Mouse (Mus musculus) lung, embryonic 16.5 days (tissue): Measurements from ENCODE around the gene Cab39. TPM values are rescaled to one million over a fixed set of nuclear protein-coding genes. Genes with fewer than 3 reads are reported as not detected.
A peak's percentile ranks its signal among the peaks of the same experiment; 100 is the strongest.

ENCODE experiments used
- ATAC-seq: fragments of 200-750 bp; cut with Nextera tagmentation; 2 replicates; pipeline ENCODE4 v1.8.0; 2017; ENCODE audit warnings: low read depth, mild to moderate bottlenecking, moderate library complexity
- H3K27ac ChIP-seq: fragments of 300-500 bp; sonication (generic); 2 replicates; pipeline ENCODE4 v1.5.1; 2014; ENCODE audit warnings: mild to moderate bottlenecking, control low read depth, low read length
- H3K27me3 ChIP-seq: fragments of 300-500 bp; sonication (generic); 2 replicates; pipeline ENCODE4 v1.6.1; 2014; ENCODE audit warnings: low read depth, low read length, mixed read lengths; ENCODE audit not compliant: control insufficient read depth, insufficient read depth
- H3K36me3 ChIP-seq: fragments of 300-500 bp; sonication (generic); 2 replicates; pipeline ENCODE4 v1.6.1; 2014; ENCODE audit warnings: low read length; ENCODE audit not compliant: control insufficient read depth, insufficient read depth
- H3K4me1 ChIP-seq: fragments of 300-500 bp; sonication (generic); replicated peaks from 2 replicates; pipeline ENCODE4 v1.6.1; 2014; ENCODE audit warnings: low read length, mixed read lengths; ENCODE audit not compliant: control insufficient read depth, insufficient read depth
- H3K4me2 ChIP-seq: fragments of 300-500 bp; sonication (generic); 2 replicates; pipeline ENCODE4 v1.6.1; 2014; ENCODE audit warnings: low read depth, low read length, control low read depth
- H3K4me3 ChIP-seq: fragments of 300-500 bp; sonication (generic); 2 replicates; pipeline ENCODE4 v1.5.1; 2014; ENCODE audit warnings: mild to moderate bottlenecking, low read length, control low read depth
- H3K9ac ChIP-seq: fragments of 300-500 bp; sonication (generic); 2 replicates; pipeline ENCODE4 v1.6.1; 2014; ENCODE audit warnings: low read length, control low read depth
- H3K9me3 ChIP-seq: fragments of 300-500 bp; sonication (generic); 2 replicates; pipeline ENCODE4 v1.6.1; 2016; ENCODE audit warnings: low read length; ENCODE audit not compliant: control insufficient read depth
- WGBS: fragments of 180-500 bp; shearing (Covaris S2); extraction: QIAGEN DNeasy Blood & Tissue Kit; methylation state at CpG from one replicate; pipeline ENCODE4 v1.1.7; 2014; 5-methylcytosine and 5-hydroxymethylcytosine counted together
- microRNA-seq: library from miRNA; unstranded; fragments of <30 nt; microRNA quantifications from one replicate; pipeline ENCODE4, GENCODE M21; 2016
- polyA plus RNA-seq: library from polyadenylated mRNA; unstranded; fragments of >200 nt; fragmentation: Nextera tagmentation; extraction: Ambion mirVana; gene quantifications from 2 replicates; pipeline ENCODE4 v1.2.1, GENCODE M21; 2015

Gene Cab39
- polyA plus RNA-seq, 1 experiment from 2014 or later: 26.3 TPM

GRCm38 (mm10) chr1:85897901-85898760 lies 104.9 kb downstream of the Cab39 start:
- WGBS: 30% methylated on average over 8 of the region's 8 CpGs
- Histone ChIP-seq H3K27ac (peak overlapping the region; percentile 27; the same call in 1 of the 2 replicates), H3K9ac (0 out of 2 replicates have a peak overlapping the region, but pooled peaks have one; percentile 38), H3K4me3 (no peak overlapping the region), H3K4me1 (peaks cover 66% of the 10 kb centered on the region), H3K4me2 (no peak overlapping the region), H3K27me3 (no peaks in the 10 kb centered on the region), H3K36me3 (no peaks in the 10 kb centered on the region), H3K9me3 (no peaks in the 10 kb centered on the region)
- 0 out of 2 replicates have a peak, but pooled peaks have one; percentile 6 for ATAC-seq

DNA sequence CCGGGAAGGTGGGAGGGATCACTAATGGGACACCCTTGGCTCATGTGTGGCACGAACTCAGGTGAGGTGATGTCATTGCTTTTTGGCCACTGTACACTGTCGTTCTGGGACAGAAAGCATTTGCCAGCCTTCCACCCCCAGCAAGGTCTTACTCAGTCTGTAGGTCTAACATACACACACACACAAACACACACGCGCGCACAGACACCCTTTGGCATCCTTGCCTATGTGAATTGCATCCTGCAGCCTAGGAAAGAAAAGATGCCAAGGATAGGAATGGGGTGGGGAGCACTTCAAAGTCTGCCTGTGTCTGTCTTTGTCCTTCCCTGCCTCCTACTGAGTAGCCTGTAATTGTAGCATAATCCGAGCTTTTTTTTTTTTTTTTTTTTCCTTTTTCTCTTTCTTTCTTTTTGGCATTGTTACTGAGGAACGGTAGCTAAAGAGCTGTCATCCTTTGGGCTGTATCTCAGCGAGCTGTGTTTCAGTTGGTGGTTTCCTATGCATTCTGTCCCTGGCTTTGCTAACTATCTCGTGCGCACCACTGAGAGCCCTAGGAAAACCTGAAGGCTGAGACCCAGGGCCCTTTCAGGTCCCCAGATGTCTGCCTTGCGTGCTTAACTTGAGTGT lies 105.6 kb downstream of the Cab39 start:
- H3K27me3 ChIP-seq: no peaks in the 10 kb centered on the region
- no peaks in the 10 kb centered on the region for H3K9me3 ChIP-seq
- peaks cover 65% of the 10 kb centered on the region for H3K4me1 ChIP-seq
- H3K4me3 ChIP-seq: no peak overlapping the region
- H3K27ac ChIP-seq: peak overlapping the region; percentile 27; the same call in 1 of the 2 replicates
- WGBS: 53% methylated on average over 12 of the region's 12 CpGs
- H3K36me3 ChIP-seq: peaks cover 1% of the 10 kb centered on the region; the same call in 1 of the 2 replicates
- 0 out of 2 replicates have a peak overlapping the region, but pooled peaks have one; percentile 38 for H3K9ac ChIP-seq
- no peak for ATAC-seq
- no peak overlapping the region for H3K4me2 ChIP-seq

DNA sequence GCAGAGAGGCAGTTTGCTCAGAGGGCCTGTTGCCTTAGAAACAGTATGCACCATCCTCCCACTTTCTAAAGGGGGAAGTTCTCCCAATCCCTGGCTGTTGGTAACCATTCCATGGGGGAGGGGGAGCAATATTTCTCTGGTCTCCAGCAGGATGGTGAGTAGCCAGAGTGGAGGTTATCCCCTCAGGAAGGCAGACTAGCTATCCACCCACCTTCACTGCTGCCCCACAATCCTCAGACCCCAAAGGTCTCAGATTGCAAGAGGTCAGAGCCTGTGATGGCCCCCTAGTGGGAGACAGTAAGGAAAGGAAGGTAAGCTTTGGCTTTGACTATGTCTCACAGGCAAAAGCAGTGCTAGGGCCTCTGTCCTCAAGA lies 106.1 kb downstream of the Cab39 start:
- H3K9ac ChIP-seq: no peak overlapping the region
- peaks cover 62% of the 10 kb centered on the region for H3K4me1 ChIP-seq
- H3K27me3 ChIP-seq: no peaks in the 10 kb centered on the region
- no peak for ATAC-seq
- no peak overlapping the region for H3K27ac ChIP-seq
- no peak overlapping the region for H3K4me3 ChIP-seq
- H3K36me3 ChIP-seq: peaks cover 5% of the 10 kb centered on the region; the same call in 1 of the 2 replicates
- H3K9me3 ChIP-seq: no peaks in the 10 kb centered on the region
- no peak overlapping the region for H3K4me2 ChIP-seq

DNA sequence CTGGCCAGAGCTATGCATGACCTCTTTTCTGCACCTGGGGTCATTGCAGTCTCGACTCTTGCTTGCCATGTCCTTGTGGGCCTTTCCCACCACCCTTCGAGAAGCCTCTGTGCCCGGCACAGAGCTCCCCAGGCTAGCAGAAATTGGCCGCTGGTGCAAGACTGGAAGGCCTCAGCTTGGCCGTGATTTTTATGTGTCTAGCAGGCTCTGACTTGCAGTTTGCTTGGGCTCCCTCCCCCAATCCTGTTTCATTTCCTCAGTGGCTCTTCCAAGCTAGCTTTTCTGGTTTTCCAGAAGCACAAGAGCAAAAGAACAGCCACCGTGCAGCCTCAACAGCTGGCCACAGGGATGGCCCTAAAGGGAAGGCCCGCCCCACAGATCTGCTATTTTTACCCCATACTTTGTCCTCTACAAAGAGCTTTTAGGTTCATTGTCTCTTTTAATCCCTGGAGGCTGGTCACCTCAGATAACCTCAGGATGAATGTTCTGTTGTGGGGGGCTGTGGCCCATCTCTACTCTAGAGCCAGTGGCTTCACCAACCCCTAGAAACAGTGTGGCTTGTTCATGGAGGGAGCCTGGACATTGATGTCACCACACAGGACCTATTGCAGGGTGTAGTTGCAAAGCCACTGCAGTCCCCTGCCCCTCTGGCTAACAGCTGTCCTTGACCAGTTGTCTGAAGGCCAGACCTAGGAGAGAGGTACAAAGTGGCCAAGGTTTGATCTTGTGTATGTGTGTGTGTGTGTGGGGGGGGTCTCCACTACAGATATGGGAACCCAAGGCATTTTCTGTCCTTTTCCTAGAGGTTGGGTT lies 107.5 kb downstream of the Cab39 start:
- H3K36me3 ChIP-seq: peaks cover 18% of the 10 kb centered on the region
- no peaks in the 10 kb centered on the region for H3K9me3 ChIP-seq
- H3K4me2 ChIP-seq: no peak overlapping the region
- H3K4me1 ChIP-seq: peaks cover 60% of the 10 kb centered on the region
- H3K4me3 ChIP-seq: no peak overlapping the region
- H3K27ac ChIP-seq: no peak overlapping the region
- no peaks in the 10 kb centered on the region for H3K27me3 ChIP-seq
- H3K9ac ChIP-seq: no peak overlapping the region
- 54% methylated on average over 7 of the region's 7 CpGs for WGBS
- no peak for ATAC-seq

Small RNAs within 50 kb of the gene (microRNA-seq; reads per million reads assigned to microRNA genes)
- gene Gm25472: not detected
- not detected for gene Mir8096

Other genes starting within 250 kb of the Cab39 start
- gene G530012D18Rik, start 217.8 kb upstream of the Cab39 start, polyA plus RNA-seq: not detected in 2 replicates
- gene Sp110, start 194.6 kb upstream of the Cab39 start, polyA plus RNA-seq: 2.8 and 3.8 TPM in 2 replicates
- gene Sp140, start 193.1 kb upstream of the Cab39 start, polyA plus RNA-seq: 1.9 and 3.4 TPM in 2 replicates
- 2.8 and 3.6 TPM in 2 replicates for gene Sp100, start 143.5 kb upstream of the Cab39 start, polyA plus RNA-seq
- 1.3 and 1.5 TPM in 2 replicates for gene A630001G21Rik, start 14.8 kb upstream of the Cab39 start, polyA plus RNA-seq
- 210 and 215 TPM in 2 replicates for gene Itm2c, start 100.8 kb downstream of the Cab39 start, polyA plus RNA-seq
- 0.25 and 0.39 TPM in 2 replicates for gene 4933407L21Rik, start 135.0 kb downstream of the Cab39 start, polyA plus RNA-seq
- 0.05 TPM in 1 of 2 replicates, not detected in the other for gene Gpr55, start 167.6 kb downstream of the Cab39 start, polyA plus RNA-seq
- not detected in 2 replicates for gene Spata3, start 223.4 kb downstream of the Cab39 start, polyA plus RNA-seq